Mouse (Mus musculus) liver, embryonic 15.5 days (tissue): ENCODE measurements at regions not wholly inside any gene's neighbourhood (a gene's known extent, or its start where the extent isn't known, plus 50 kb on each side); places are given as distances from the start of the nearest gene placed in this dataset.

ENCODE experiments used
- ATAC-seq: fragments of 200-750 bp; cut with Nextera tagmentation; 2 replicates; pipeline ENCODE4 v1.8.0; 2017; ENCODE audit warnings: moderate number of reproducible peaks, mild to moderate bottlenecking, moderate library complexity; ENCODE audit not compliant: insufficient read depth
- H3K27ac ChIP-seq: fragments of 300-500 bp; sonication (generic); replicated peaks from 2 replicates; pipeline ENCODE4 v1.5.1; 2015; ENCODE audit warnings: mild to moderate bottlenecking, inconsistent platforms
- H3K27me3 ChIP-seq: fragments of 300-500 bp; sonication (generic); 2 replicates; pipeline ENCODE4 v1.6.1; 2015; ENCODE audit warnings: mild to moderate bottlenecking, inconsistent platforms
- H3K36me3 ChIP-seq: fragments of 300-500 bp; sonication (generic); replicated peaks from 2 replicates; pipeline ENCODE4 v1.6.1; 2015; ENCODE audit warnings: moderate library complexity, mild to moderate bottlenecking, inconsistent platforms
- H3K4me1 ChIP-seq: fragments of 300-500 bp; sonication (generic); replicated peaks from 2 replicates; pipeline ENCODE4 v1.6.1; 2015; ENCODE audit warnings: inconsistent platforms
- H3K4me2 ChIP-seq: fragments of 300-500 bp; sonication (generic); 2 replicates; pipeline ENCODE4 v1.6.1; 2015; ENCODE audit warnings: moderate library complexity, mild to moderate bottlenecking, inconsistent platforms
- H3K4me3 ChIP-seq: fragments of 300-500 bp; sonication (generic); replicated peaks from 2 replicates; pipeline ENCODE4 v1.5.1; 2015; ENCODE audit warnings: mild to moderate bottlenecking, inconsistent platforms
- H3K9ac ChIP-seq: fragments of 300-500 bp; sonication (generic); 2 replicates; pipeline ENCODE4 v1.6.1; 2015; ENCODE audit warnings: moderate library complexity, mild to moderate bottlenecking, inconsistent platforms
- H3K9me3 ChIP-seq: fragments of 300-500 bp; sonication (generic); replicated peaks from 2 replicates; pipeline ENCODE4 v1.6.1; 2016; ENCODE audit warnings: inconsistent platforms
- WGBS: fragments of 180-500 bp; shearing (Covaris S2); methylation state at CpG from one replicate; pipeline ENCODE4 v1.1.7; 2015; ENCODE audit warnings: mixed read lengths; ENCODE audit not compliant: insufficient replicate concordance; 5-methylcytosine and 5-hydroxymethylcytosine counted together

GRCm38 (mm10) chr9:120778423-120778822, 150.6 kb upstream of the Ctnnb1 start:
- Histone ChIP-seq H3K4me2 (no peak overlapping the region), H3K4me3 (no peak overlapping the region), H3K4me1 (peaks cover 20% of the 10 kb centered on the region), H3K27ac (0 out of 2 replicates have a peak overlapping the region, but pooled peaks have one; percentile 38), H3K27me3 (no peaks in the 10 kb centered on the region), H3K9ac (no peak overlapping the region), H3K36me3 (no peaks in the 10 kb centered on the region), H3K9me3 (no peaks in the 10 kb centered on the region)
- WGBS = 44% methylated on average over 2 of the region's 2 CpGs
- no peak for ATAC-seq

- H3K4me1 ChIP-seq = no peaks in the 10 kb centered on the region
- ATAC-seq = no peak
- no peak overlapping the region for H3K4me2 ChIP-seq
- H3K27ac ChIP-seq = no peak overlapping the region
- H3K9ac ChIP-seq = no peak overlapping the region
- H3K9me3 ChIP-seq = no peaks in the 10 kb centered on the region
- no peaks in the 10 kb centered on the region for H3K36me3 ChIP-seq
- WGBS = 72% methylated on average over 5 of the region's 5 CpGs
- H3K4me3 ChIP-seq = no peak overlapping the region
- H3K27me3 ChIP-seq = no peaks in the 10 kb centered on the region
Measured at GRCm38 (mm10) chr9:120794210-120794609, 134.8 kb upstream of the Ctnnb1 start.

DNA sequence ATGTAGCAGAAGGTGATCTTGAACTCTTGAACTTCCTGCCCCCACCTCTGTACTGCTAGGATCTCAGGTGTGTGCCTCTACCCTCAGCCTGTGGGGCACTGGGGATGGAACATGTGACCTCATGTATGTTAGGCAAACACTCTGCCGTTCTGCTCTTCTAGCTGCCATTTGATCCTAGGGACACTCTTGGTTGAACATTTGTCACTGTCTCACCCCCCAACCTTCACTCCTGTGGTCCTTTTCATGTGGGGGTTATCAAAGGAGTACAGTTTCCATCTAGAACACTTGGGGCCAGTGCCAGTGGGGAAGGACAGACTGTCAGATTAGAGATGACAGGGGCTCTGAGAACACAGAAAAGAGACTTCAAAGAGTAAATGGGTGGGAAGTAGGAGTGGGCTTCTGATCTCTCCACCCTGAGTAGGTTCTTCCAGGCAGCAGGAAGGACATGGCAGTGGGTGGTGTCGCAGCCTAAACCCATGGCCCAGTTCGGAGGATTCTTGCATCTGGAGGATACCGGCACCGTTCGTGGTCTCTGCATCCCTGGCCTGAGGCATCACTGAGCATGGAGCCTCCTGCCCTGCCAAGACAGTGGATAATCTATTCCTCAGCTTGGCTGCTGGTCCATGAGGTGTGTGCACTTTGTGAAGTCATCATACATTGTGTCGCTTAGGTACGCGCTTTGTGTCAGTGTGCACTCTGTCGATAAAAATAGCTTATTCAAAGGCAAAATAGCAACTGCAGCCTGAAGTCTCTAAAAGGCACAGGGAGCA, 132.7 kb upstream of the Ctnnb1 start:
- no peak overlapping the region for H3K9ac ChIP-seq
- WGBS = 82% methylated on average over 10 of the region's 10 CpGs
- no peak for ATAC-seq

GRCm38 (mm10) chr9:120797996-120798663, 130.9 kb upstream of the Ctnnb1 start:
- no peak overlapping the region for H3K4me3 ChIP-seq
- no peak overlapping the region for H3K9ac ChIP-seq
- 60% methylated on average over 10 of the region's 10 CpGs for WGBS
- H3K27me3 ChIP-seq = no peaks in the 10 kb centered on the region
- no peaks in the 10 kb centered on the region for H3K4me1 ChIP-seq
- H3K36me3 ChIP-seq = no peaks in the 10 kb centered on the region
- no peak for ATAC-seq
- H3K9me3 ChIP-seq = no peaks in the 10 kb centered on the region
- no peak overlapping the region for H3K27ac ChIP-seq
- no peak overlapping the region for H3K4me2 ChIP-seq

More for the DNA sequence above, 132.7 kb upstream of the Ctnnb1 start:
- no peak overlapping the region for H3K4me3 ChIP-seq
- no peak overlapping the region for H3K27ac ChIP-seq
- no peaks in the 10 kb centered on the region for H3K4me1 ChIP-seq
- no peaks in the 10 kb centered on the region for H3K9me3 ChIP-seq
- no peaks in the 10 kb centered on the region for H3K36me3 ChIP-seq
- H3K4me2 ChIP-seq = no peak overlapping the region
- no peaks in the 10 kb centered on the region for H3K27me3 ChIP-seq

DNA sequence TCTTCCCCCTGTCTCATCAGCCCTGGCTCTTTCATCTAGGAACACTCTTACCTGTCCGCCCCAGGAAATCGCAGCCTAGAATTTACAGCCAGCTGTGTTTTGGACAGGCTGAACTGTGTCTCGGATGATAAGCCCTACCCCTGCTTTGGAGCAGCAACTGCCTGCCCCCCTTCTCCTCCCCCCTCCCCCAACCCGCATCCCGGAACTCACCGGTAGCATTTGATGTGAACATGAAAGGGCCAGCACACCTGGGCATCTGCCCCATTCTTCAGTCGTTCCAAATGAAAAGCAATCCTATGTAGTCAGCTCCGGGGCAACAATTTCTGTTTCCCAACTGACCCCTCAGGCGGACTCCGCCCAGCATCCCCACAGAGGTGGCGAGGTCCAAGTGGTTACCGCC, 130.1 kb upstream of the Ctnnb1 start:
- Histone ChIP-seq H3K4me3 (no peak overlapping the region), H3K4me1 (no peaks in the 10 kb centered on the region), H3K4me2 (no peak overlapping the region), H3K36me3 (no peaks in the 10 kb centered on the region), H3K27me3 (no peaks in the 10 kb centered on the region), H3K9ac (no peak overlapping the region), H3K9me3 (no peaks in the 10 kb centered on the region), H3K27ac (no peak overlapping the region)
- ATAC-seq = no peak
- 34% methylated on average over 12 of the region's 12 CpGs for WGBS

DNA sequence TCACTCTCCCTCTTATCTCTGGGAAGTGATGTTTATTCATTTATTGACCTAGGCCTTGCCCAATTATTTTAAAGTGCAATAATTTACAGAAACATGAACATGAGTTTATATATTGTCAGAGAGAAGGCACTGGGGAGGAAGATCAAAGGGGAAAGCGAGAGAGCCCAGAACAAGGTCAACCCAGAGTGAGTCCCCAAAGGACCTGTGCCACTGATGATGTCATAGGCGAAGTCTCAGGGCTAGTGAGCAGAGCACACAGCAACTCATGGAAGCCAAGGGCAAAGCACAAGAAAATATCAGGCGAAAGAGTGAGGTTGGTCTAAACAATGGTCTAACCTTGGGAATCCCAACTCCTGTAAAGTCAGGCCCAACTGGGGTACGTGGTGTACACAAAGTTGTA, 126.4 kb upstream of the Ctnnb1 start:
- H3K4me1 ChIP-seq = no peaks in the 10 kb centered on the region
- no peak overlapping the region for H3K4me2 ChIP-seq
- no peak overlapping the region for H3K9ac ChIP-seq
- no peak overlapping the region for H3K4me3 ChIP-seq
- WGBS = 62% methylated on average over 4 of the region's 4 CpGs
- no peaks in the 10 kb centered on the region for H3K27me3 ChIP-seq
- no peaks in the 10 kb centered on the region for H3K36me3 ChIP-seq
- no peak for ATAC-seq
- H3K27ac ChIP-seq = no peak overlapping the region
- no peaks in the 10 kb centered on the region for H3K9me3 ChIP-seq

GRCm38 (mm10) chr9:120804760-120805294, 124.2 kb upstream of the Ctnnb1 start:
- WGBS = 16% methylated on average over 10 of the region's 10 CpGs
- no peak for ATAC-seq
- Histone ChIP-seq H3K27ac (no peak overlapping the region), H3K9ac (no peak overlapping the region), H3K4me1 (no peaks in the 10 kb centered on the region), H3K36me3 (no peaks in the 10 kb centered on the region), H3K9me3 (no peaks in the 10 kb centered on the region), H3K4me2 (no peak overlapping the region), H3K27me3 (no peaks in the 10 kb centered on the region), H3K4me3 (no peak overlapping the region)

DNA sequence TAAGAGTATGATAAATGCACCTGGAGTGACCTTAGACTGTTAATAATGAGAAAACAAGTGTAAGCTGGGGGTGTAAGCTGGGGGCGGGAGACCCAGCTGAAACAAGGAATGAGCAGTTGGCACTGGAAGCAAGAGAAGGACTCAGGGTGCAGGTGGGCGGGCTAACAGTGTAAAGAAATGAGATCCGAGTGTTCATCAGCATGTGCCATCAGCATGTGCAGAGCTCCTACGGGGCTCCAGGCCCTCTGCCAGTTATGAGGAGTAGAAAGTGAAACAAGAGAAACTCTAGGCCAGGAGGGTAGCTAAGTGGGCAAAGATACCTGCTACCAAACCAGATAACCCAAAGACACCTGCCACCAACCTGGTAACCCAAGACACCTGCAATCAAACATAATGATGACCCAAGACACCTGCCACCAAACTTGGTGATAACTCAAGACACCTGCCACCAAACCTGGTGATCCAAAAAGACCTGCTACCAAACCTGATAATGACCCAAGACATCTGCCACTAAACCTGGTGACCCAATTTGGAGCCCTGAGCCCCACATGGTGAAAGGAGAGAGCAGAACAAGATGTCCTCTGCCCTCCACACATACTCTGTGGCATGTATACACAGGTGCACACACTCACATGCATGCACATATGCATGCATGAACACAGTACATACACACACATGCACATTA, 120.1 kb upstream of the Ctnnb1 start:
- H3K27me3 ChIP-seq = no peaks in the 10 kb centered on the region
- ATAC-seq = no peak
- no peak overlapping the region for H3K4me3 ChIP-seq
- H3K36me3 ChIP-seq = no peaks in the 10 kb centered on the region
- H3K9me3 ChIP-seq = no peaks in the 10 kb centered on the region
- H3K4me1 ChIP-seq = no peaks in the 10 kb centered on the region
- no peak overlapping the region for H3K27ac ChIP-seq
- no peak overlapping the region for H3K4me2 ChIP-seq
- H3K9ac ChIP-seq = no peak overlapping the region
- WGBS = 52% methylated on average over 4 of the region's 4 CpGs

- Histone ChIP-seq H3K36me3 (no peaks in the 10 kb centered on the region), H3K4me1 (no peaks in the 10 kb centered on the region), H3K9me3 (no peaks in the 10 kb centered on the region), H3K4me3 (no peak overlapping the region), H3K27me3 (no peaks in the 10 kb centered on the region), H3K9ac (no peak overlapping the region), H3K4me2 (no peak overlapping the region), H3K27ac (no peak overlapping the region)
- no peak for ATAC-seq
- WGBS = 46% methylated on average over 3 of the region's 3 CpGs
Measured at GRCm38 (mm10) chr9:120811522-120811921, 117.5 kb upstream of the Ctnnb1 start.

GRCm38 (mm10) chr9:120812667-120813210, 116.3 kb upstream of the Ctnnb1 start:
- 63% methylated on average over 17 of the region's 17 CpGs for WGBS
- H3K4me3 ChIP-seq = no peak overlapping the region
- ATAC-seq = no peak
- no peaks in the 10 kb centered on the region for H3K36me3 ChIP-seq
- H3K9me3 ChIP-seq = no peaks in the 10 kb centered on the region
- no peak overlapping the region for H3K9ac ChIP-seq
- no peaks in the 10 kb centered on the region for H3K4me1 ChIP-seq
- no peak overlapping the region for H3K4me2 ChIP-seq
- no peak overlapping the region for H3K27ac ChIP-seq
- no peaks in the 10 kb centered on the region for H3K27me3 ChIP-seq

DNA sequence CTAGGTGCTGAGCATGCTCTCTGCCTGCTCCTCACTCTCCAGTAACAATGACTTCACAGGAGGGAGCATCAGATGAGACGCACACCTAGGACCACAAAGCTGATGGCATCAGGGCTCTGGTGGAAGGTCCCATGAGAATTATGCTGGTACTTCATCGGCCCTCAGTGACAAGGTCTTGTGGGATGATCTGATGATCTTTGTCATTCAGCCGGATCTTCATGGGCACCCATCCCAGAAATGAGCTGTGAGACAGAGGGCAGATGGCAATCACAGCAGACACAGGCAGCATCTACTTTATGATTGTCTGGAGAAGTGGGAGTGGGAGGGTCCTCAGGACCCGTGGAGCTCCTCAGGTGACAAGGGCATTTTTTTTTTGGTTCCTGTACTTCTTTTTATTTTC, 114.7 kb upstream of the Ctnnb1 start:
- no peak overlapping the region for H3K4me2 ChIP-seq
- no peak overlapping the region for H3K9ac ChIP-seq
- H3K27ac ChIP-seq = no peak overlapping the region
- H3K4me1 ChIP-seq = no peaks in the 10 kb centered on the region
- H3K27me3 ChIP-seq = no peaks in the 10 kb centered on the region
- H3K9me3 ChIP-seq = no peaks in the 10 kb centered on the region
- no peaks in the 10 kb centered on the region for H3K36me3 ChIP-seq
- ATAC-seq = no peak
- 49% methylated on average over 4 of the region's 4 CpGs for WGBS
- no peak overlapping the region for H3K4me3 ChIP-seq
